Mouse (Mus musculus): Measurements from ENCODE around the gene Cd19.

Cd19 gene

DNA sequence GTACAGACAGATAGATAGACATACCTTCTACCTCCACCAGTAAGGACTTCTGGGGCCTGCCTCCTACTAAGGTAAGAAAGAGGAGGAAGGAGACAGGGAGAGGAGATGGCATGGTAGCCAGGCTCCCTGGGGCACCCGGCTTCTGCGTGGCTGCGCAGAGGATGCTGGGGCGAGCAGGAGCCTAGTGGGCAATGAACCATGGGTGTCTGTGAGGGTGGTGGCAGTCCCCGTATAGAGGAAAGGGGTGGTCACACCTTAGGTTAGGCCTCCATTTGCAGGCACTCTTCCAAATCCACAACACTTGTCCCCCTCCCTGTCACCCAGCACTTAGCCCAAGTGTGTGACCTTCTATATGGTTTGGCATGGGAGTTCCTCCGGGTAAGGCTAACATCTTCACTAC lies at the start of gene Cd19:
Gene Cd19 (minus strand): TSS at position 165 of the 400 bp plus-strand sequence.
- DNase-seq (ENCODE audit: low spot score), result no peak

DNA sequence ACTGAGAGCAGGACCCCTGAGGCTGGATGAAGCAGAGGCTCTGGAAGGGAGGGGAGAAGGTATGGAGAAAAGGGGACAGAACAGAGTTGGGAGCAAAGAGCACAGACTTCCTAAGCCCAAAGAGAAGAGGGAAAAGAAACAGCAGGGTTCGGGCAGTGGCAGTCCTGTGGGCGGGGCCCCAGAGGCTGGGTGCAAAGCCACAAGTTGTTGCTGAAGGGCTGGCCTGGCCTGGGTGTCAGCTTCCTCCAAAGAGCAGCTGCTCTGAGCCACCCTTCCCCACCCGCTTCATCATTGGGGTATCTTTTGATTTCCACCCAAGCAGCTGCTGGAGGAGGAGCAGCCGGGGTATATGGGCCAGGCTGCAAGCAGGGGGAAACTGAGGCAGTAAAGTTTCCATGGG lies 49.4 kb upstream of the Cd19 start:
- no peak for DNase-seq (ENCODE audit: low spot score)

DNA sequence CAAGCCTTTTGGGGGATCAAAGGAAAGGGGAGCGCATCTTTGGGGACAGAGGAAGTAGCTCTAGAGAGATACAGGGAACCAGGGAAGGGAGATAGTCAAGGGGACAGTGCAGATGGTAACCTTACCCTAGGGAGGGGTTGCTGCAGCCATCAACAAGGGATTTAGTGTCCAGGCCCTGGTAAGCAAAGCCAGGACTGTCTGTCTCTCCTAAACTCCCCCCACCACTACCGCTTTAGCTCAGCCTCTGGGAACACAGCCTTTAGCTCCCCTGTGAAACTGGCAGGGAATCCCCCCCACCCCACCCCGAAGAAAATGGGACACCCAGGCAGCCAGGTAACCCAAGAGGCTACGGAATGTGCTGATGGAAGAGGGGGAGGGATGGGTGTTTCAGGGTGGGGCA lies 48.9 kb upstream of the Cd19 start:
- no peak for DNase-seq (ENCODE audit: low spot score)

DNA sequence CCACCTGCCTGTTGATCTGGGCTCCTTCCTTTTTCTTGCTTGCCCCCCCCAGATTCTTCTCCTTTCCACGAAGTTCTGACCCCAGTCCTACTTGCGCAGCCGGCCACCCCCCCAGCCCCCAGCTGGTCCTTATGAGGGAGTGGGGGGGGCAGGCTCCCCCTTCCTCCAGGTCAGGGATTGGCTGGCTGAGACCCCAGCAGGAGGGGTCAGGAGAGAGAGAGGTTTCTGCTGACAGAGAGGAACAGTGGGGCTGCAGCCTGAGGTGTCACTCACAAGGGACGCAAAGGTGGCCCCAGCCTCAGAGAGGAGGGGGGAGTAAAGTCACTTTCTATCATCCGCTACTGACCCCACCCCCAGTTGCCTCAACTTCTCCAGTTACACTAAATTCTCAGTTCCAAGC lies 48.3 kb upstream of the Cd19 start, which contains the start of gene Atp2a1:
Gene Atp2a1 (minus strand): TSS at position 105 of the 400 bp plus-strand sequence.
- no peak for DNase-seq (ENCODE audit: low spot score)

DNA sequence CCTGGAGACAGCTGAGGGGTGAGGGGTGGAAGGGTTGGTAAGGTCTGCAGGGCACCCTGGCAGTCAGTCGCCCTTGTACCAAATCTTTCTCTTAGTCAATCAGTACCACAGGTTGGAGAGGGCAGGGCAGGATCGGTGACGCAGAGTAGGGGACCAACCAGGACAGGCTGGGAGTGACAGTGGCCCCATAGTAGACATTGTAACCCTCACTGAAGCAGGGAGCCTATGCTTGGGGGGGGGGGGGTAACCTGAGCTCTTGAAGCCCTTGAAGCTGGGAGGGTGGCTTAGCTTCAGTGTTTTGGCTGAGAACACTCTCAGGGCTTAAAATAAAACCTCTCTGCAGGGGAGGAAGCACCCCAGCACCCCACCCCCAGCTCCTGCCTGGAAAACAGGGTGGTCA lies 46.9 kb upstream of the Cd19 start:
- no peak for DNase-seq (ENCODE audit: low spot score)

DNA sequence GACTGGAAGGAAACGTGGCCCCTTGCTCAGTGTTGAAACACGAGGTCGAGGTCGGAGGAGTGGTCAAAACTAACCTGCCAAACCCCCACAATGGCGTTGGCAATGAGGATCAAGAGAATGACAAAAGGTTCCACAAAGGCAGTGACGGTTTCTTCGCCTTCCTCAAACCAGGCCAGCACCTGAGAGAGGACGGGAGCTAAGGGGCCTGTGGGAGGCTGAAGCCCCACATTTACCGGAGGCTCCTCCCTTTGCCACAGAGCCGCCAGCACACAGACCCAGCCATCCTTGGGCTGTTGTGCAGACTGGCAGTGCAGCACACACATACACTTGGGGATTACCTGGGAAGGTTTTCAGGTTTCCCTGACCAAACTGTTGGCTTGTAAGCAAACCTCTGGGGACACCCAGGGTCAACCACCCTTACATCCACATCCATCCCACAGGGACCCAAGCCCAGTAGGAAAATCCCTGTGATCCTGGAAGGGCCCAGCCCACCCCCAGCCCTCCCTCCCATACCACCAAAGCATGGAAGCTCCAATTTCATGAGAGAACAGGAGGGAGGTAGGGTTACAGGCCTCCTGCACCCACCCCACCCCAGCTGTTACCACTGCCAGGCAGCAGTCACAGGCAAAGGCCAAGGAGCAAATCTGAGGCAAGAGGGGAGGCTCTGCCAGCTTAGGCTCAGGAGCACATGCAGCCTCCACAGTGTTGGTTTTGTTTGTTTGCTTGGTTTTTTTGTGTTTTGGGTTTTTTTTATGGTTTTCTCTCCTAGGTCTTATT lies 46.1 kb upstream of the Cd19 start:
- DNase-seq (ENCODE audit: low spot score), result no peak

DNA sequence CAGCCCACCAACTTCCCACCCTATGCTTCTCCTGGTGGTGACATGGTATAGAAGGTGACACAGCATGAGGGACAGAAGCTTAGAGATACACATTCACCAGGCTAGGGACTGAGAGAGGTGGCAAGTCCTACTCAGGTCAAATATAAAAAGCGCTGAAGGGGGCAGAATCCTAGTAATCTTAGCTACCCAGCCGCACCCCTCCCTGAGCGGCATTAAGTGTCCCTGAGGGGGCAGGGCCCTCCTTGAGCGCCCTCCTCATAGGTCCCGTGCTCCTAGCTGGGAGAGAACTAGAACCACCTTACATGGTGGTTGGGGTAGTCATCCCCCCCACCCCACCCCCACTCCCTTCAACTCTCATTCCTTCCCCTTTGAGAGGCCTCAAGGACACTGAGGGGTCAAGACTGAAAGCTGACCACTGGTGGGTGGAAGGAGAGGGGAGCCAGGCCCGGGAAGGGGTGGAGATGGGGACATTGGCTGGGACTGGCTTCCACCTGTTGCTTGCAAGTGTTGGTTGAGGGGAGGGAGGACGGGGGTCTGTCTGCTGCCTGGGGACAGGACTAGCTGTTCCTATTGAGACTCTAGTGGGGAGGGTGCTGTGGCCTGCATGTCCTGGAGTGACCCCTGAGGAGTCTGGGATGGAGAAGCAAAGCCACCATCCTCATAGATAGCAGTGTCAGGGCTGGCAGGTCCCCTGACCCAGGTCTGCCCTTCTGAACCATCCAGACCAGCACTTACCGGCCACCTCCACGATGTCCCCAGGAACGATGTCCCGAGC lies 44.3 kb upstream of the Cd19 start:
- no peak for DNase-seq (ENCODE audit: low spot score)

DNA sequence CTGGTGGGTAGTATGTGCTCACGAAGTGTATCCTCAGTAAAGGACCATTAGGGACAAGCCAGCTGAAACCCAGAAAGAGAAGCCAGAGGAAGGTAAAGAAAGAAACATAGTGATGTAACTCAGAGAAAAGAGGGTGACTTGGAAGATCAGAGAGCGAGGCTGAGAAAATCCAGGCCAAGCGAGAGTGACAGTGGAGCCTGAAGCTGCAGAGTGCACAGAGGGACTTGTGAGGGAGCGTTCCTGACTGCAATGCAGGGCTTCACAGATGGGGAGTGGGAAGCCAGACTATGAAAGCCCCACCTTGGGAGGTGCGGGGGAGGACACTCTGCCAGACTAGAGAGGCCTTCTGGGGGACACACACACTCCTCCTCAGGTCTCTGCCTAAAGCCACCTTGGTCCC lies 43.5 kb upstream of the Cd19 start:
- DNase-seq (ENCODE audit: low spot score), result no peak

DNA sequence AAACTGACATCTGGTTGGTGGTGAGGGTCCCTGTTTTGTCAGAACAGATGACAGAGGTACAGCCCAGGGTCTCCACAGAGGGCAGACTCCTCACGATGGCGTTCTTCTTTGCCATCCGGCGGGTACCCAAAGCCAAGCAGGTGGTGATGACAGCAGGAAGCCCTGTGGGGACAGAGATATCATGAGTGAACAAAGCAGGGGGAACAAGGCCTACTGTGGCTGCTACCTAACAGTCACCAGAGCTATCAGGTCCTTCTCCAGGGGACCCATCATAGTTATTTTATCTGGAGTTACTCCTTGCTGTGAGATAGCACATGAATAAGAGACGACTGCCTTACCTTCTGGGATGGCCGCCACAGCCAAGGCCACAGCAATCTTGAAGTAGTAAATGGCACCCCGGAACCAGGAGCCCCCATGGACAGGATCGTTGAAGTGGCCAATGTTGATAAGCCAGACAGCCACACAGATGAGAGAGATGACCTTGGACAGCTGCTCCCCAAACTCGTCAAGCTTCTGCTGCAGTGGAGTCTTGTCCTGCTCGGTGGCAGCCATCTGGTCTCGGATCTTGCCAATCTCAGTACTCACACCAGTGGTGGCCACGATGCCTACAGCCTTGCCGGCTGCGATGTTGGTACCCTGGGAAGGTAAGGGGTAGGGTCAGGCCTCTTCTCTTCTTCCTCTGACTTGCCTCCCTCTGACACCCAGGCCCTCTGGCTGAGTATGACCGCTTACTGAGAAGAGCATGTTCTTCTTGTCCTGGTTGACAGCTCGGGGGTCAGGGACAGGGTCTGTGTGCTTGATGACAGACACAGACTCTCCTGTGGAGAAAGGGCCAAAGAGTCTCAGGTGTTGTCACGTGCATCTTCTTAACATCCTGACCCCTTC lies 41.9 kb upstream of the Cd19 start:
- no peak for DNase-seq (ENCODE audit: low spot score)

DNA sequence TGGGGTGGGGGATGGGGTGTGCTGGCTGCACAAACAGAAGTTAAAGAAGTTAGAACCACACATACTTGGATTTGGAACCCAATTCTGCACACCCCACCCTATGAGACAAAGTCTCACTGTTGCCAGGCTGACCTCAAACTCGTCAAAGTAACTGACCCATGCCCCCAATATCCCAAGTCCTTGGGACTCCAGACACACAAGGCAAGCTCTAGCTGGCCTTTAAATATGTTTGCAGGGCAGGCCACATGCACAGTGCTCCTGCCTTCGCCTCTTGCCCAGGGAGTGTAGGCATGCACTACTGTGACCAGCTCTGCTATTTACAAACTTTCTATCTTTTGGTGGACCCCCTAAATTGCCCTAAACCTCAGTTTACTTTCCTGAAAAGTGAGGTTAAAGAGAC lies 40.6 kb upstream of the Cd19 start:
- DNase-seq (ENCODE audit: low spot score), result no peak

DNA sequence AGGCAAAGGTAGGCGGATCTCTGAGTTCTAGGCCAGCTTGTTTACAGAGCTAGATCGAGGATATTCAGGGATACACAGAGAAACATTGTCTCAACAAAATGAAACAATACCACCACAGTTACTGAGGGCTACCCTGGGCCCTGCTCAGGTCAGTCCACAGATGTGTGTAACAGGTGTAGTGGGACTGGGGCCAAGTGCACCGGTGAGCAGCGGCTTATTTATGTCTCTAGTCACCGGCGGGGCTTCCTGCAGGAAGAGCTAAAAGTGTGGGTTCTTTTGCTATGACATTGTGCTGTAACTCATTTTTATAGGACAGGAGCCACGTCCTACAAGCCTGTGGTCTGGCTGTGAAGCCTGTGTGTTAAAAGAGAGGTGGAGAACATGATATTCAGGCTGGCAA lies 39.2 kb upstream of the Cd19 start:
- DNase-seq (ENCODE audit: low spot score), result no peak

DNA sequence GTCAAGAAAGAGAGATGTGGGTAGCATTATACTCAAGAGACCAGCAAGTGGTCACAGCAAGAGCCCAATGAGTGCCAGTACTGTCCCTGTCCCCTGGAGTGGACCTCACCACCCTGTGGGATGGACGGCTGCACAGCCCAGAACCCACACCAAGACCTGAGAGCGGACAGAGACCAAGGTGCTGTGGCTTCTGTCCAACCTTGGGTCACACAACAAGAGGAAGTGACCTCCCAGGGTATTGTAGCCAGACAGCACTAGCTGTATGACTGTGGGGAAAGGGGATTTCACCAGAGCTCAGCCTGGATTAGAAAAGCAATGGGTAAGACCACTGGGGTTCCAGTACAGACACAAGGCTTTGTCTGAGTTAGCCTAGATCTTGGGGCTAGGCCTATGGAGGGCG lies 37.6 kb upstream of the Cd19 start:
- DNase-seq (ENCODE audit: low spot score), result no peak

DNA sequence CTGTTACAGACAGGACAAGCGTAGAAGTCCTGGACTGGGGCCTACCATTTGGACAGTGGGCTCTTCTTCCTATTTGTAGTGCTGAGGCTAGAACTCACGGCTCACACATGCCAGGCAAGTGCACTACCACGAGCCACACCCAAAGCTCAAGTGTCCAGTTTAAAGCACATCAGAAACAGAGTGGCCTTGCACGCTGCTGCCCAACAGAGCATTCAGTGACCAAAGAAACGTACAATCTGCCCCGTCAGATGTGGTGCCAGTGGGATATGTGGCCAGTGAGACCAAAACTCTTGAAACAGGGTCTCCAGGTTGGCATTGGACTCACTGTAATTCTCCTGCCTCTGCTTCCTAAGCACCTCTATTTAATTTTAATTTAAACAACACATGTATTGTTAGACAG lies 36.0 kb upstream of the Cd19 start:
- DNase-seq (ENCODE audit: low spot score), result no peak

DNA sequence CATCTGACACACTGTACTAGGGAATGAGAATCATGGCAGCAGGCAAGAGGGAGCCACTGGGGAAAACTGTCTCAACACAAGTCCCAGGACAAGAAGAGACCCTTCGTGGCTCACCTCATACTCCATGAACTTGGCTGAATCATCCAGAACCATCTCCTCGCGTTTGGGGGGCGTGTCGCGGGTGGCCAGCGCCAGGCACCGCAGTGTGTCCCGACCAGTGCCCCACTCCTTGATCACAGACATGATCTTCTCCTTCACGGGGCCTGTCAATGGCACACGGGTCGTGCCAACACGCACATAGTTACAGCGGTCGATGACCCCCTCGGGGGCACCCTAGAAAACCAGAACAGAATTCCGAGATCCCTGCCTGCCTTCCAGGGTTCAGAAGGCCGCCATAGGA lies 35.3 kb upstream of the Cd19 start:
- DNase-seq (ENCODE audit: low spot score), result no peak

DNA sequence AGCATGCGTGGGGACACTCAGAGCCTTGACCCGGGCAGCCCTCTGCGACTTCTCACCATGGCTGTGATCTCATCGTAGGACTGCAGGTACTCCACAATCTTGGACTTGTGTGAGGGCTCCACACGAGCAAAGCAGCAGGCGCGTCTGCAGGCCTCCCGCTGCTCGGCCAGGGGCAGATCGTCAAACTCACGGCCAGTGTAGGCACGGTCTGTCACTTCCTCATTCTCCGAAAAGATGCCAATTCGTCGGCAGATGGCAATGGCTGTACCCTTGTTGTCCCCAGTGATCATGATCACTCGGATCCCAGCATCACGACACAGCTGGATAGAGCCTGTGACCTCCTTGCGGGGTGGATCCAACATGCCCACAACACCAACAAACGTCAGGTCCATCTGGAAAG lies 33.8 kb upstream of the Cd19 start:
- no peak for DNase-seq (ENCODE audit: low spot score)

DNA sequence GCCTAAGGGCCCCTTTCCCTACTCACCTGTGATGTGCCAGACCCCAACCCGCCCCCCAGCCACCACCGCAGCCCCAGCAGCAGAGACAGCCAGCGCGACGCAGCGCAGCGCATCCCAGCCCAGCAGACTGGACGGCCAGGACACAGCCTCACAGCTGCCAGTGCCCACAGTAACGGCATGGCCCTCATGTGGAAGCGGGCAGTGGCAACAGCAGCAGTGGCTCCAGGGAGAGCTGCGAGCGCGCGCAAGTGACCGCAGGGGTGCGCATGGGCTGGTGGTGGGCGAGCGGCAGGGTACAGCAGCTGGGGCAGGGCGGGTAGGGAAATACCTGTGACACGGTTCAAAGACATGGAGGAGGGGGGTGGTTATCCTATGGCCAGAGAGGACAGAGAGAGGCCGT lies 31.5 kb upstream of the Cd19 start:
- no peak for DNase-seq (ENCODE audit: low spot score)

DNA sequence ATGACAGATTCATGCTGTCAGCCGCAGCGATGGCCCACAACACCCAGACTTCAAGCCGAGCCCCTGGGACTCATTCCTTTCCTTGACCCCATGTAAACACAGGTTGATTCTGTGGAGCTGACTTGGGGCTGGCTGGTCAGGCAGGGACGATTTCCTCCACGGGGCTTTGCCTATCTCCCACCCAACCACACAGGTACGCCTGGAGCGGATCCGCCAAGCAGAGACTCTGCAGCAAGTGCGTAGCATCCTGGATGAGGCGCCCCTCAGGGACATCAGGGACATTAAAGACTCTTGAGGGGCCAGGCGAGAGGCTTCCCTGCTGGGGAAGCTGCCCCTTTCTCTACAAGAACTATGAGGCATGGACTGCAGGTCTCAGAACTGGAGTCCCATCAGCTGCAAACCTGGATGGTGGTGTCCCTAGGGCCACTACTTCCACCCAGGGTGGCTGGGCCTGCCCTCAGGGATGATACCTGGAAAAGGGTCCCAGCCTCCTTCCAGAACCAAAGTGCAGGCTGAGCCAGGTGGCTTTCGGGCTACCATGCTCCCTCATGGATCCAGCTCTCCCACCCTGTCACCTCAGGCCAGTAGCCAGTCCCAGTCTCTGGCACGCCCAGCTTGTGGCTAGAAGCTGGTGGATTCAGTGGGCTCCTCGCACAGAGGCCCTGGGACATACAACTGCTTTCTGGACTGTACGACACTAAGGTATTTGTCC lies 30.6 kb upstream of the Cd19 start:
- no peak for DNase-seq (ENCODE audit: low spot score)

DNA sequence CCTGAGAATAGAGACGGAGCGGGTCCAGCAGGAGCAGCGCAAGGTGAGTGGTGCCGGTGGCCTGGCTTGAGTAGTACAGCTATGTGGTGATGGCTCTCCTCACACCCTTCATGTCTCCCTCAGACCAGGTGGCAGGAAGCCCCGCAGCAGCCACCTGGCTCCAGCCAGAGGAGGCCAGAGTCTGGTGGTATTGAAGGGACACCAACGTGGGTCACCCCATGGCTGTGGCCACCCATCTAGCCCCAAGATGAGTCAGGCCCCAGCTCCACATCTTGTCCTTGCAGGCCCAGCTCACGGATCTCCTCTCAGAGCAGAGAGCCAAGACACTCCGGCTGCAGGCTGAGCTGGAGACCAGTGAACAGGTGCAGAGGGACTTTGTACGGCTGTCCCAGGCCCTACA lies 29.8 kb upstream of the Cd19 start:
- DNase-seq (ENCODE audit: low spot score), result no peak

DNA sequence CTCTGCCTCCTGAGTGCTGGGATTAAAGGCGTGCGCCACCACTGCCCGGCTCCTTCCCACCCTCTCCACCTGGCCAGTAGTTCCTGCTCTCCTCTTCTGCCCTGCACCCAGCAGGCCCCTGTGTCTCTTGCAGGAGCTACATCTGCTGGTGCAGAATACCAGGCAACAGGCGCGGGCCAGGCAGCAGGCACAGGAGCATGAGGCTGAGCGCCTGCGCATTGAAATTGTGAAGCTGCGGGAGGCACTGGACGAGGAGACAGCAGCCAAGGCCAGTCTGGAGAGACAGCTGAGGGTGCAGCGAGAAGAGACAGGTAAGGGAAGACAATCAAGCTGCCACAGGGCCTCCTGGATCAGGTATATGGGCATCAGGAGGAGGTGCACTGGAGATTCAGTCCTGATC lies 29.3 kb upstream of the Cd19 start:
- DNase-seq (ENCODE audit: low spot score), result no peak

DNA sequence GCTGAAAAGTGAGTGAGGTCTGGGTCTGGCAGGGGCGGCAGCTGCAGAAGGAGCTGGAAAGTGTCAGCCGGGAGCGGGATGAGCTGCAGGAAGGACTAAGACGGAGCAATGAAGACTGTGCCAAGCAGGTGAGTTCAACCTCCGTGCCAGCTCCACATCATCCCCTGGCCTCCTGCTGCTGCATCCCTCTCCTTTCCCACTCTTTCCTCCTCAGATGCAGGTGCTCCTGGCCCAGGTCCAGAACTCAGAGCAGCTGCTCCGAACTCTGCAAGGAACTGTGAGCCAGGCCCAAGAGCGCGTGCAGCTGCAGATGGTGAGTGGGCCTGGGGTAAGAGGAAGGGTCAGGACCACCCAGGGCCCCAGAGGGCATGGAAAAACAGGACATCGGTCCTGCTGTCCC lies 25.4 kb upstream of the Cd19 start:
- no peak for DNase-seq (ENCODE audit: low spot score)

DNA sequence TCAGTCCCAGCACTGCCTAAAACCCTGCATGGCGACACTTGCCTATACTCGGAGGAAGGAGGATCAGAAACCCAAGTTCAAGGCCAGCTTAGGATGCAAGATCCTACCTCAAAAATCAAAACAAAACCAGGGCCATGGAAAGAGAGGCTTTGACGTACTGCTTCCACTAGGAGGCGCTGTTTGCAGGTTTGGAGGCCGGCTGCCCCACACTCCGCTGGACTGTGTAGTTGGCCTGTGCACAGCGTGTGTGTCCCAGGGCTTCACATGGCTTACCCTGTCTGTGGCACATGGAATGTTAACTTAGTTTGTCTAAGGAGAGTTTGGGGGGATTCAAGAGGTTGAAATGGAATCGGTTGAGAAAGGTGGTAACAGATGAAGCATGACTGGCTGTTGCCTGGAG lies 22.2 kb upstream of the Cd19 start:
- peak; percentile 87 for DNase-seq (ENCODE audit: low spot score)

DNA sequence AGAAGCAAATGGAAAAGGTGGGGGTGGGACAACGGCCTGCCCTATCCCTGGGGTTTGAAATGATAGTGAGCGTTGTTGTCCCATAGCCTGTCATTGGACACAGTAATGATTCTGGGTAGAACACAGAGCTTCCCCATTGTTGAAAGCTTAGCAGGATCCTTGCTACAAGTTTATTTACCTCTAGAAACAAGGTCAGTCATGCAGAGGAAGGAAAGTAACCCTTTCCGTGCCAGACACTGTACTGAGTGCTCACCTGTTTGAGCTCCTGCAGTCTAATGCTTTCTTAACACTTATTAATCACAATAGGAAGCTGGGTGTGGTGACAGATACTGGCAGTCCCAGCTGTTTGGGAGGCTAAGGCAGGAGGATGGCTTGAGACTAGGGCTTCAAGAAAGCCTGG lies 21.1 kb upstream of the Cd19 start:
- no peak for DNase-seq (ENCODE audit: low spot score)

All from embryo, embryonic 10.5 days (tissue).